Mouse (Mus musculus) layer of hippocampus, adult 8-10 months (tissue): ENCODE measurements around the gene Trnau1ap. TPM values are rescaled to one million over a fixed set of nuclear protein-coding genes. Genes with fewer than 3 reads are reported as not detected.

Experiments used
- DNase-seq, 2 experiments: peaks; one replicate each; pipeline ENCODE4 v3.0.0; 2022; ENCODE audit warnings: low spot score in 2 of 2
- total RNA-seq, 4 experiments: library from RNA; stranded (reverse); gene quantifications; 2 replicates each; pipeline ENCODE4 v1.2.4; 2022

Gene Trnau1ap
- total RNA-seq = 10 to 100 TPM; 21.9 to 27.1 (median 24.0) TPM

- DNase-seq = peak; percentile 62 to 73
These were observed at the start of gene Trnau1ap for GRCm38 (mm10) chr4:132329115-132329834. Gene Trnau1ap, minus strand, starts transcription at chr4:132329538.

GRCm38 (mm10) chr4:132373820-132374219, 44.5 kb upstream of the Trnau1ap start:
- no peak for DNase-seq

GRCm38 (mm10) chr4:132369953-132370750, 40.8 kb upstream of the Trnau1ap start:
- DNase-seq = no peak

- no peak for DNase-seq
These were observed 38.3 kb upstream of the Trnau1ap start for GRCm38 (mm10) chr4:132367480-132368201.

- no peak for DNase-seq
These were observed 36.2 kb upstream of the Trnau1ap start for GRCm38 (mm10) chr4:132365450-132366060.

- no peak for DNase-seq
These were observed 34.1 kb upstream of the Trnau1ap start for GRCm38 (mm10) chr4:132363487-132363886.

- no peak for DNase-seq
These were observed 30.2 kb upstream of the Trnau1ap start for GRCm38 (mm10) chr4:132359510-132359909.

- no peak for DNase-seq
These were observed 26.8 kb upstream of the Trnau1ap start for GRCm38 (mm10) chr4:132356170-132356569.

- DNase-seq = no peak
These were observed 26.1 kb upstream of the Trnau1ap start for GRCm38 (mm10) chr4:132355403-132355802.

- no peak for DNase-seq
These were observed 25.2 kb upstream of the Trnau1ap start for GRCm38 (mm10) chr4:132354571-132354970.

GRCm38 (mm10) chr4:132353481-132353885, 24.1 kb upstream of the Trnau1ap start, which contains the start of gene Rcc1:
Gene Rcc1, minus strand, starts transcription at chr4:132353605.
- DNase-seq = peak; percentile 82 to 90

- no peak for DNase-seq
These were observed 23.4 kb upstream of the Trnau1ap start for GRCm38 (mm10) chr4:132352739-132353138.

- no peak for DNase-seq
These were observed 22.1 kb upstream of the Trnau1ap start for GRCm38 (mm10) chr4:132351401-132351800.

- no peak for DNase-seq
These were observed 21.5 kb upstream of the Trnau1ap start for GRCm38 (mm10) chr4:132350854-132351253.

GRCm38 (mm10) chr4:132350123-132350740, 20.9 kb upstream of the Trnau1ap start:
- no peak for DNase-seq

GRCm38 (mm10) chr4:132349495-132350122, 20.3 kb upstream of the Trnau1ap start:
- no peak for DNase-seq

- DNase-seq = no peak
These were observed 17.3 kb upstream of the Trnau1ap start for GRCm38 (mm10) chr4:132346661-132347060.

GRCm38 (mm10) chr4:132346261-132346660, 16.9 kb upstream of the Trnau1ap start:
- DNase-seq = no peak

GRCm38 (mm10) chr4:132345843-132346212, 16.5 kb upstream of the Trnau1ap start:
- DNase-seq = no peak

GRCm38 (mm10) chr4:132345135-132345842, 16.0 kb upstream of the Trnau1ap start:
- peak; percentile 82 to 95 for DNase-seq
